Mouse (Mus musculus) G1E (cell line): ENCODE measurements around the gene Ccdc170.

Source experiments
- CTCF ChIP-seq: IDR thresholded peaks from 2 replicates; pipeline ENCODE4 v1.5.1; 2012; ENCODE audit warnings: low read depth, low read length, inconsistent platforms, mixed read lengths
- GATA1 ChIP-seq: IDR thresholded peaks from 2 replicates; pipeline ENCODE4 v1.6.1; 2012; ENCODE audit warnings: borderline replicate concordance, low read length, inconsistent platforms, mixed read lengths
- GATA2 ChIP-seq: IDR thresholded peaks from 2 replicates; pipeline ENCODE4 v1.6.1; 2012; ENCODE audit warnings: low read depth, low read length, inconsistent platforms, borderline replicate concordance
- TAL1 ChIP-seq: conservative IDR thresholded peaks from 2 replicates; pipeline ENCODE4 v1.6.1; 2012; ENCODE audit warnings: low read depth, low read length, inconsistent platforms, mixed read lengths

DNA sequence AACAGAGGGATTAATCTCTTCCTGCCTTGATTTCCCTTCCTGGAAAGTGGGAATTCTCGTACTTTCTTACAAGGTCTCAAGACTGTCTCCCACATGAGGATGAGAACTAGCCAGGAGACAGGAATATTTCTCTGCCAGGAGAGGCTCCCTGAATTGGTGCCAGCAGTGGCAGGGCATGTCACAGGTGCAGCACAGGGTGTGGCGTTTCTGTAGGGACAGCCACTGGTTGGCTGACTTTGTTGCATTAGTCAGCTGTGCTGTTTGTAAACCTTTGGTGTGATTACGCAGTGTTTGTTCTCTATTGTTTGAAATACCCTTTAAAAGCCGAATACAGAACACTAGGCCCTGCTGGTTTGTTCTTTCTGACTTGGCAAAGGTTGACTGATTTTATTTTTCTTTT is 117.3 kb downstream of the Ccdc170 start:
- no peak for TF ChIP-seq CTCF
- no peak for TF ChIP-seq TAL1
- TF ChIP-seq GATA2 = no peak
- TF ChIP-seq GATA1 = no peak
